26 mouse cellular contexts compared by ENCODE assay signal in genomic region chr6:6552006-6552405, GRCm38 (mm10).
"Had no signal": no experiment of that assay in that cellular context is flagged by ENCODE, and none has a peak within 500 bp of the region (broad histone marks: within the 10 kb centered on the region; RNA-seq: fewer than 3 reads in every experiment).

No protein-coding gene starts in this region.

- H3K27ac ChIP-seq: gastrocnemius, adult 2 months; heart, embryonic 10.5 days; hindbrain, embryonic 10.5 days; hindbrain, embryonic 12.5 days; hindbrain, embryonic 14.5 days; intestine, embryonic 15.5 days; layer of hippocampus, adult 2 months; left cerebral cortex, adult 2 months; limb, embryonic 10.5 days; limb, embryonic 12.5 days had no signal

- H3K4me2 ChIP-seq: heart, embryonic 12.5 days; hindbrain, embryonic 12.5 days; hindbrain, embryonic 14.5 days; intestine, embryonic 15.5 days; limb, embryonic 12.5 days; liver, embryonic 11.5 days had no signal

- H3K27me3 ChIP-seq: heart, embryonic 12.5 days; hindbrain, embryonic 12.5 days; intestine, embryonic 15.5 days; limb, embryonic 12.5 days had no signal

- H3K9ac ChIP-seq: heart, embryonic 12.5 days; hindbrain, embryonic 12.5 days; hindbrain, embryonic 14.5 days; intestine, embryonic 15.5 days; limb, embryonic 12.5 days had no signal

- DNase-seq: gastrocnemius, adult 2 months; gastrocnemius, postnatal 10 days; gastrocnemius, postnatal 25 days; heart, adult 18-20 months; heart, postnatal 10 days; heart, postnatal 4 days; kidney, adult 18-20 months; kidney, adult 8-10 months; kidney, postnatal 10 days; kidney, postnatal 25 days; kidney, postnatal 4 days; liver had no signal

- H3K4me3 ChIP-seq: gastrocnemius, adult 2 months; heart, embryonic 10.5 days; heart, embryonic 12.5 days; hindbrain, embryonic 10.5 days; hindbrain, embryonic 12.5 days; intestine, embryonic 15.5 days; layer of hippocampus, adult 2 months; left cerebral cortex, adult 2 months; limb, embryonic 10.5 days; limb, embryonic 12.5 days had no signal

- H3K4me1 ChIP-seq: heart, embryonic 10.5 days; hindbrain, embryonic 10.5 days; hindbrain, embryonic 12.5 days; intestine, embryonic 15.5 days had no signal

- H3K9me3 ChIP-seq: heart, embryonic 10.5 days; heart, embryonic 12.5 days; hindbrain, embryonic 10.5 days; hindbrain, embryonic 12.5 days; intestine, embryonic 15.5 days; limb, embryonic 10.5 days; limb, embryonic 12.5 days had no signal

- ATAC-seq: hindbrain, embryonic 16.5 days; inflammation-experienced regulatory T-cells, adult 6 months; intestine, embryonic 15.5 days; intestine, postnatal 0 days had no signal
